Mouse (Mus musculus) ES-E14 (cell line): ENCODE results near the gene Usf2. TPM values are rescaled to one million over a fixed set of nuclear protein-coding genes. Genes with fewer than 3 reads are reported as not detected.

ENCODE experiments used
- DNase-seq: peaks from one replicate; pipeline ENCODE4 v3.0.0-alpha.2; 2013; ENCODE audit warnings: low read depth, low spot score
- H3K27ac ChIP-seq: 2 replicates; pipeline ENCODE4 v1.5.1; 2012; ENCODE audit warnings: low read depth, mild to moderate bottlenecking, low read length, moderate library complexity, mixed read lengths; ENCODE audit not compliant: poor library complexity, insufficient read depth, severe bottlenecking
- H3K36me3 ChIP-seq: 2 replicates; pipeline ENCODE4 v1.6.1; 2012; ENCODE audit warnings: mild to moderate bottlenecking, low read length, moderate library complexity, mixed read lengths; ENCODE audit not compliant: control insufficient read depth, poor library complexity, insufficient read depth, severe bottlenecking
- H3K4me1 ChIP-seq, 2 experiments: fragments of 150-350 bp in 1 of 2; sonication (generic) in 1 of 2; 2 replicates each; pipeline ENCODE4 v1.6.1; 2012; ENCODE audit warnings: low read length in 2 of 2, mild to moderate bottlenecking in 1 of 2, mixed read lengths in 1 of 2; ENCODE audit not compliant: control insufficient read depth in 2 of 2, insufficient read depth in 2 of 2, poor library complexity in 1 of 2
- H3K4me3 ChIP-seq, 2 experiments: fragments of 150-350 bp in 1 of 2; sonication (generic) in 1 of 2; 2 replicates each; pipeline ENCODE4 v1.5.1; 2012; ENCODE audit warnings: low read length in 2 of 2, low read depth in 1 of 2, mild to moderate bottlenecking in 1 of 2, mixed read lengths in 1 of 2; ENCODE audit not compliant: insufficient read depth in 1 of 2, poor library complexity in 1 of 2, severe bottlenecking in 1 of 2
- H3K9ac ChIP-seq: 2 replicates; pipeline ENCODE4 v1.6.1; 2012; ENCODE audit warnings: low read depth, mild to moderate bottlenecking, low read length, mixed read lengths; ENCODE audit not compliant: poor library complexity, insufficient read depth, severe bottlenecking
- H3K9me3 ChIP-seq: fragments of 150-350 bp; sonication (generic); 2 replicates; pipeline ENCODE4 v1.6.1; 2012; ENCODE audit warnings: low read depth, mild to moderate bottlenecking, low read length; ENCODE audit not compliant: control insufficient read depth, insufficient read depth
- CHD2 ChIP-seq: IDR thresholded peaks from 2 replicates; pipeline ENCODE4 v1.6.1; 2014; ENCODE audit warnings: mild to moderate bottlenecking, low read depth, low read length, inconsistent platforms
- HCFC1 ChIP-seq: IDR thresholded peaks from 2 replicates; pipeline ENCODE4 v1.6.1; 2012; ENCODE audit warnings: low read length, inconsistent platforms, borderline replicate concordance; ENCODE audit not compliant: insufficient read depth
- MAFK ChIP-seq: IDR thresholded peaks from 2 replicates; pipeline ENCODE4 v1.6.1; 2014; ENCODE audit warnings: mild to moderate bottlenecking, low read depth, low read length, inconsistent platforms; ENCODE audit not compliant: insufficient read depth
- ZC3H11A ChIP-seq: IDR thresholded peaks from 2 replicates; pipeline ENCODE4 v1.6.1; 2012; ENCODE audit warnings: low read depth, mild to moderate bottlenecking, inconsistent platforms, low read length, borderline replicate concordance
- ZNF384 ChIP-seq: IDR thresholded peaks from 2 replicates; pipeline ENCODE4 v1.6.1; 2012; ENCODE audit warnings: low read depth, low read length, inconsistent platforms
- in situ Hi-C, 2 experiments: fragments of 600-800 bp; cut with MboI; formaldehyde crosslinking; loops; one replicate each; pipeline ENCODE4 v1.15.1; 2025; ENCODE audit warnings: low sequenced_read_pairs in 2 of 2, inconsistent platforms in 1 of 2; ENCODE audit not compliant: unreplicated experiment in 2 of 2
- total RNA-seq: library from RNA; depleted of rRNA; stranded (reverse); fragments of 300-350 nt; gene quantifications from 2 replicates; pipeline ENCODE4 v1.2.3, GENCODE M21; 2012; rRNA removed

Gene Usf2
- total RNA-seq, 1 experiment = 32.1 TPM

- no peaks in the 10 kb centered on the region for H3K36me3 ChIP-seq
- in situ Hi-C loops = no loop called here
- H3K4me3 ChIP-seq = no peak within 1 kb of the TSS
- H3K27ac ChIP-seq = no peak within 1 kb of the TSS
- H3K9ac ChIP-seq = no peak within 1 kb of the TSS
- no peaks in the 10 kb centered on the region for H3K9me3 ChIP-seq
- no peak for DNase-seq
- TF ChIP-seq HCFC1 (no peak), CHD2 (no peak), MAFK (no peak), ZNF384 (no peak), ZC3H11A (no peak)
- H3K4me1 ChIP-seq = peaks cover 5 to 15% of the 10 kb centered on the region in 2 experiments; a peak in 3 of 4 replicates
Observed at GRCm38 (mm10) chr7:30914732-30915131, 41.9 kb downstream of the Usf2 start, which contains the start of gene Mag. Gene Mag (minus strand): TSS chr7:30914873.

- Histone ChIP-seq H3K36me3 (no peaks in the 10 kb centered on the region), H3K4me1 (peaks cover 0 to 1% of the 10 kb centered on the region in 2 experiments; a peak in 1 of 4 replicates), H3K9ac (no peak overlapping the region), H3K27ac (no peak overlapping the region), H3K9me3 (no peaks in the 10 kb centered on the region), H3K4me3 (no peak overlapping the region)
- in situ Hi-C loops = no loop called here
- TF ChIP-seq ZNF384 (no peak), HCFC1 (no peak), CHD2 (no peak), MAFK (no peak), ZC3H11A (no peak)
- no peak for DNase-seq
Observed at GRCm38 (mm10) chr7:30909773-30910172, 46.8 kb downstream of the Usf2 start.

DNA sequence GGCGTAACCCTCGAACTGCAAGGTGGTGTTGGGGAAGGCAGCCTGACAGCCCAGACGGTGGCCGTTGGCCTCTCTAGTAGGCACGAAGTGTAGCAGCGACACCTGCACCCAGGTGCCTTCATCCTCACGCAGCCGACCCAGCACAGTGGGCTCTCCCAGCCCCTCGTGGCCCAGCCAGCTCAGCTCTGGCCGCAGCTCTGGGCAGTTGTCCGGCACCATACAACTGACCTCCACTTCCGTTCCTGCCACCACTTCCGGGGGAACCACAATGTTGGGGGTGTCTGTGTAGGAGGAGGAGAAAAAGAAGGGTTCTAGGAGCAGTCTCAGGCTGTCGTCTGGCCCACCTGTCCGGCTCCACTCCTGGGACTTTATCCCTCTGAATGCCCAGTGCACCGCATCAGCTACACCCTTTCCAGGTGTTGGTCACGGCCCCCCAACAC, 47.6 kb downstream of the Usf2 start:
- Histone ChIP-seq H3K9ac (no peak overlapping the region), H3K4me3 (peak overlapping the region; percentile 42 to 54; a peak in 2 of 4 replicates), H3K9me3 (no peaks in the 10 kb centered on the region), H3K36me3 (no peaks in the 10 kb centered on the region), H3K27ac (no peak overlapping the region), H3K4me1 (peaks cover 0 to 1% of the 10 kb centered on the region in 2 experiments; a peak in 1 of 4 replicates)
- in situ Hi-C loops = no loop called here
- TF ChIP-seq ZC3H11A = no peak
- TF ChIP-seq ZNF384 = no peak
- TF ChIP-seq HCFC1 = no peak
- TF ChIP-seq CHD2 = no peak
- TF ChIP-seq MAFK = no peak
- DNase-seq = no peak

DNA sequence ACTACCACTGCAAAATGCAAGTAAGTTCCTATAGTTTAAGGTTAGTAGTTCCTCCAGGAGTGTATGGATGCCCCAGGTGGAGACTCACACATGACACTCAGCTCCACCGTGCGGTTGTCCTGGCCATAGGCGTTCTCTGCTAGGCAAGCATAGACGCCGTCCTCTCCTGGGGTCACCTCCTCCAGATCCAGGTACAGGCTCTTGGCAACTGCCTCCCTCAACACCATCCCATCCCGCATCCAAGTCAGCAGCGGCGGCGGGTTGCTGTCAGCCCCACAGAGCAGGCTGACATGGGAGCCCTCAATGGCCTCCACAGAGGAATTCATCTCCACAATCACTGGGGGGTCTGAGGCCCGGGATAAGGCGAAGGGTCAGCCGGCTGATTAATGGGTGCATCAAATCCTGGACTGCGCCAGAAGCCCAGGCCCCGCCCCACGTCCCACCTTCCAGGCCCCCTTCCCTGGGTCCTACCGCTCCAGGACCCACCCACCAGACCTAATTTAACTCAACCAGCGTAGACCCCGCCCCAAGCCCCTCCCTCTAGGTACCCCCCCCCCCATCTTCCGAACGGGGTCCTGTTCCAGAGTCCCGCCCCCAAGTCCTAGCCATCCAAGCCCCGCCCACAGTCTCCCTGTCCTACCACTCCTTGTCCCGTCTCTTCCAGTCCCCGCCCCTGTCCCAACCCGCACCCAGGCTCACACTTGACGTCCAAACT, 48.2 kb downstream of the Usf2 start:
- no peak overlapping the region for H3K27ac ChIP-seq
- TF ChIP-seq HCFC1 (no peak), MAFK (no peak)
- peak; percentile 69 for DNase-seq
- H3K36me3 ChIP-seq = no peaks in the 10 kb centered on the region
- H3K9me3 ChIP-seq = no peaks in the 10 kb centered on the region
- in situ Hi-C loops = no loop called here
- H3K4me3 ChIP-seq = peak overlapping the region; percentile 42 to 54; a peak in 3 of 4 replicates
- H3K4me1 ChIP-seq = peaks cover 0 to 1% of the 10 kb centered on the region in 2 experiments; a peak in 1 of 4 replicates
- H3K9ac ChIP-seq = no peak overlapping the region

DNA sequence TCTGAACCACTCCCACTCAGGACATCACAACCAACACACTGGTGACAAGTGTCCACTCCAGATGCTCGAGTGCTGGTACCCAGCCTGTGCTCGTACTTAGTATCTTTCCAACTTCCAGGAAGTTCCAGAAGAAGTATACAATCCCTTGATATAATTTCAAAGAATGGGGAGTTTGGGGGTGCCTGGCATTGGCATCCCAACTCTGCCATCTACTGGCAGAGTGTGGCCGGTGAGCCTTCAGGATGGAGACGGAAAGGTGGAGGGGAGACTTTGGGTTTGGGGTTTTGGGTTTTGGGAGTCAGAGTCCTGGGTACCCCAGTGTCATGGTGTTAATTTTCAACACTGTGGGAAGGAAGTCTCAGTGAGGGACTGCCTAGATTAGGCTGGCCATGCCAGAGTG, 52.6 kb downstream of the Usf2 start:
- Histone ChIP-seq H3K9ac (no peak overlapping the region), H3K4me3 (no peak overlapping the region), H3K36me3 (no peaks in the 10 kb centered on the region), H3K9me3 (no peaks in the 10 kb centered on the region), H3K4me1 (no peaks in the 10 kb centered on the region; a peak in 1 of 4 replicates), H3K27ac (no peak overlapping the region)
- TF ChIP-seq ZC3H11A (no peak), CHD2 (no peak), MAFK (no peak), HCFC1 (no peak), ZNF384 (no peak)
- DNase-seq = no peak
- in situ Hi-C loops = no loop called here

Other genes starting within 250 kb of the Usf2 start
- 1.4 and 5.0 TPM in 2 replicates for gene Atp4a, start 244.6 kb downstream of the Usf2 start, total RNA-seq
- gene Tmem147, start 227.3 kb downstream of the Usf2 start, total RNA-seq = 137 and 155 TPM in 2 replicates
- not detected in 2 replicates for gene Gapdhs, start 213.1 kb downstream of the Usf2 start, total RNA-seq
- gene Sbsn, start 205.3 kb downstream of the Usf2 start, total RNA-seq = 9.8 and 20.8 TPM in 2 replicates
- gene Dmkn, start 193.0 kb downstream of the Usf2 start, total RNA-seq = 1.9 and 4.9 TPM in 2 replicates
- 3.2 and 4.9 TPM in 2 replicates for gene Krtdap, start 168.9 kb downstream of the Usf2 start, total RNA-seq
- gene Ffar2, start 133.0 kb downstream of the Usf2 start, total RNA-seq = not detected in 2 replicates
- 1.0 and 1.2 TPM in 2 replicates for gene Ffar3, start 100.6 kb downstream of the Usf2 start, total RNA-seq
- gene Ffar1, start 95.2 kb downstream of the Usf2 start, total RNA-seq = 0.04 and 0.16 TPM in 2 replicates
- 0.16 and 0.45 TPM in 2 replicates for gene Cd22, start 76.5 kb downstream of the Usf2 start, total RNA-seq
- 0.22 and 0.37 TPM in 2 replicates for gene Mag, start 41.9 kb downstream of the Usf2 start, total RNA-seq
- not detected in 2 replicates for gene Hamp2, start 32.1 kb downstream of the Usf2 start, total RNA-seq
- gene Hamp, start 12.8 kb downstream of the Usf2 start, total RNA-seq = not detected in 2 replicates
- 54.6 and 102 TPM in 2 replicates for gene Lsr, start 16.7 kb upstream of the Usf2 start, total RNA-seq
- gene Fam187b, start 17.0 kb upstream of the Usf2 start, total RNA-seq = 0.67 and 1.6 TPM in 2 replicates
- 9.6 and 16.0 TPM in 2 replicates for gene Fxyd5, start 85.7 kb upstream of the Usf2 start, total RNA-seq
- gene Fxyd7, start 94.7 kb upstream of the Usf2 start, total RNA-seq = not detected in 2 replicates
- 1.4 TPM in 1 of 2 replicates, not detected in the other for gene Fxyd1, start 100.4 kb upstream of the Usf2 start, total RNA-seq
- 0.16 and 0.18 TPM in 2 replicates for gene Lgi4, start 102.5 kb upstream of the Usf2 start, total RNA-seq
- gene Fxyd3, start 119.9 kb upstream of the Usf2 start, total RNA-seq = 2.2 and 3.2 TPM in 2 replicates
- 14.5 and 28.2 TPM in 2 replicates for gene Hpn, start 158.5 kb upstream of the Usf2 start, total RNA-seq
- gene Scn1b, start 170.2 kb upstream of the Usf2 start, total RNA-seq = 16.3 and 17.3 TPM in 2 replicates
- 44.2 and 76.2 TPM in 2 replicates for gene Gramd1a, start 199.1 kb upstream of the Usf2 start, total RNA-seq